Mouse (Mus musculus) heart, adult 9 months (tissue): ENCODE results near the gene Atxn7l1.

ENCODE experiments used
- DNase-seq, 2 experiments: peaks; one replicate each; pipeline ENCODE4 v3.0.0; 2022; ENCODE audit warnings: low spot score in 2 of 2

Atxn7l1 gene

GRCm38 (mm10) chr12:33317792-33318530 is 170.5 kb downstream of the Atxn7l1 start:
- no peak for DNase-seq

DNA sequence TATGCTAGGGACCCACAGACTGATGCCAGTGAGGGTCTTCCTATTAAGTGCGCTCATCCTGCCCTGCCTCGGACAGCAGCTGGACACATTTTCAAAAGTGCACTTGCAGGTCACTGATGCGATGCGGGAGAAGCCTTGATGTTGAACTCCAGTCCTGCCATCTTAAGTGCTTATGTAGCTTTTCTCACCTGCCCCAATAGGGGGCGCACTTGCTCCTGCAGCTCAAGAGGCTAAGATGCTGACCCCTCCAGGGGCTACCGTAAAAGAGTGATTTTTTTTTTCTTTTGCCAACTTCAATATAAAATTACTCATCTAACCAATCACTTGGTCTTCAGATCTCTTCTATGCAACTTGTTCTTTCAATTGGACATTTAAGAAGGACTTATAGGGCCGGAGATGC is 175.1 kb downstream of the Atxn7l1 start:
- no peak for DNase-seq

GRCm38 (mm10) chr12:33323821-33324220 is 176.3 kb downstream of the Atxn7l1 start:
- DNase-seq, result no peak

- no peak for DNase-seq
These were observed 177.9 kb downstream of the Atxn7l1 start for GRCm38 (mm10) chr12:33325424-33325823.

- no peak for DNase-seq
These were observed 184.6 kb downstream of the Atxn7l1 start for GRCm38 (mm10) chr12:33332046-33332445.

- DNase-seq, result no peak
These were observed 185.3 kb downstream of the Atxn7l1 start for GRCm38 (mm10) chr12:33332796-33333195.

GRCm38 (mm10) chr12:33333914-33334313 is 186.4 kb downstream of the Atxn7l1 start:
- peak; percentile 65 to 82 for DNase-seq

GRCm38 (mm10) chr12:33334511-33334910 is 187.0 kb downstream of the Atxn7l1 start:
- no peak for DNase-seq

GRCm38 (mm10) chr12:33334951-33335350 is 187.5 kb downstream of the Atxn7l1 start:
- DNase-seq, result no peak

GRCm38 (mm10) chr12:33335410-33335809 is 187.9 kb downstream of the Atxn7l1 start:
- DNase-seq, result no peak

GRCm38 (mm10) chr12:33336561-33337125 is 189.2 kb downstream of the Atxn7l1 start:
- DNase-seq, result no peak

DNA sequence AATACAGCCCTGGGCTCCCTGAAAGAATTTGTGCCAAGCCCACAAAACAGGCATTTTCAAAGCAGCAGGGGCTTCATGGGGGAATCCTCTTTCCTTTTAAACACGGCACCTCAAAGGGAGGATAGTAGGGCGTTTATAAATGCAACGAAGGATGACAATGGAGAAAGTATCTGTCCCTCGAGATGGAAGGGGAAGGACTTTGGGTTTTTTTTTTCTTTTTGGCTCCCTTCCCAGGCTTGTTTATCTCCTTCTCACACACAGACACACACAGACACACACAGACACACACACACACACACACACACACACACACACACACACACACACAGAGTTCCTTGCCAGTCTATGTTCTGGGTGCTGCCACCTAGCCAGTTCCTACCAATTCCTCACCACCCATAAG is 189.8 kb downstream of the Atxn7l1 start:
- no peak for DNase-seq

DNA sequence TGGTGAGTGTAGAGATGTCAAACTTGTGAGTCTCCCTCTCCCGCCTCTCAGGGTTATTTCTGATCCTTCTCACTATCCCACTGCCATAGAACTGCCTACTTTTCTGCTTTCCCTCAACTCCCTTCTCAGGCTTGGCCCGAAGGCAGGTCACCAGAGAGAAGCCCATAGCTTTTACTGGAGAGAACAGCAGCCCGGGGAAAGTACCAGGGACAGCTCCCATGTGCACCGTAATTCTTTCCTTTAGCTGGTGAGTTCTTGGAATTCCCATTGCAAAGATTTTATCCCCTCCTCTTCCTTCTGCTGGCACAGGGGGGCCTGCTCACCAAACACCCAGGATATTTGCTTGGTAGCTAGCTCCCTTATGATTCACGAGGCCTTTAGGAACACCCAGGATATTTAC is 190.7 kb downstream of the Atxn7l1 start:
- DNase-seq, result no peak

GRCm38 (mm10) chr12:33339822-33340221 is 192.3 kb downstream of the Atxn7l1 start:
- DNase-seq, result no peak

DNA sequence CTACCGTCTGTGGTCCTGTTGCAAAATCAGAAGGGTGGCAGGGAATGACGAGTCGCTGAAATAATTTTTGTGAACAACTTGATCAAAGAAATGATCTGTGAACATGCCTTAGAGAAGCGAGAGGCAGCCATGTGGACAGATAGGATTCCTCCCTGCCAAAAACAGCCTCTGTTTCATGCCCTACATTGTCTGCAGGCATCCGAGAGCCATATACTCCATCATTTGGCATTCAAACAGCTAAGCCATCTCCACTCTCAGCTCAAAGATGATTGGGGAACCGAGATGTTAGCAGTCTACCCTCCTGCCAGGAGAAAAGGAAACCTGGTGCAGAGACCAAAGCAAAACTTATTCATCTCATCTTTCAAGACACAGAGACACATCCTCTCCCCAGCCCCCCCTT is 193.2 kb downstream of the Atxn7l1 start:
- DNase-seq, result no peak

GRCm38 (mm10) chr12:33341351-33341892 is 193.9 kb downstream of the Atxn7l1 start:
- DNase-seq, result no peak

GRCm38 (mm10) chr12:33344970-33345772 is 197.7 kb downstream of the Atxn7l1 start:
- no peak for DNase-seq

GRCm38 (mm10) chr12:33345773-33346435 is 198.4 kb downstream of the Atxn7l1 start:
- DNase-seq, result no peak

DNA sequence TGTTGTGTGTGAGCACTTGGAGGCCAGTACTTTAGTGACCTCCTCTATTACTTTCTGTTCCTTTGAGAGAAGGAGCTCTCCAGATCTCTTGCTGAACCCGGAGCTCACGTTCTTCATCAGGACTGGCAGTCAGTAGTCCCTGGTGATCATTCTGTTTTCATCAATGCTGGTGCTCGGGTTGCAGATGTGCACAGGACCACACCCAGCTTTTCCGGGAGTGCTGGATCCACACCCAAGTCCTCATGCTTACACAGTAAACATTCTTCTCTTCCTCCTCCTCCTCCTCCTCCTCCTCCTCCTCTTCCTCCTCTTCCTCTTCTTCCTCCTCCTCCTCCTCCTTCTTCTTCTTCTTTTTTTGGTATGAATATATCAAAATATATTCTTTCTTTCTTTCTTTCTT is 205.2 kb downstream of the Atxn7l1 start:
- no peak for DNase-seq

DNA sequence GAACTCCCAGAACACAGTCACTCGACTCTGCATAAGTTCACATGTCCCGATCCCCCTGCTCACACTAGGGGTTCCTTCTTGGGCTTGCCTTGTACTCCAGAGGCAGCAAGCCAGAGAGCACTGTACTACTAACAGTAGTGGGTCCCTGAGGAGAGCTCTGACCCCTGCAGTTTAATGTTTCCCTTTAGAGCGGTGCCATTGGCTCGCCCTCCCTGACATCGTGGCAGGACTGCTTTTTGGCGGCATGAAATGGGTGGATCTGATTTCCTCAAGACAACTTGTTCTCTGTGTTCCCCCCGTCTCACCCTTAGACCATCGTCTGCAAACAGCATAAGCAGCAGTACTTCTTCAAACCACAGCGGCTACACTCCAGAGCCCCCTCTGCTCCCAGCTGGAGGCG is 210.9 kb downstream of the Atxn7l1 start:
- no peak for DNase-seq

GRCm38 (mm10) chr12:33359209-33359608 is 211.7 kb downstream of the Atxn7l1 start:
- no peak for DNase-seq
